12 mouse cellular contexts compared by ENCODE assay signal in genomic region chr13:51886085-51886484, GRCm38 (mm10). TPM values are rescaled to one million over a fixed set of nuclear protein-coding genes. Genes with fewer than 3 reads are reported as not detected.
DNase-seq lines count a peak whose midpoint lies in the region; ATAC-seq and TF ChIP-seq lines count a peak whose summit lies in the region.
"Had no signal": no experiment of that assay in that cellular context is flagged by ENCODE, and none has a peak within 500 bp of the region (broad histone marks: within the 10 kb centered on the region; RNA-seq: fewer than 3 reads in every experiment).

No protein-coding gene starts in this region.

- peaks cover 39% of the 10 kb centered on the region for H3K4me1 ChIP-seq in kidney, embryonic 15.5 days
- peaks cover 17% of the 10 kb centered on the region for H3K4me1 ChIP-seq in embryonic fibroblast, embryonic 13.5 days (ENCODE audit: control insufficient read depth, insufficient read depth, low read length)
- H3K4me1 ChIP-seq in stomach, postnatal 0 days (replicated peaks; ENCODE audit: control insufficient read depth, insufficient read depth), result peaks cover 5% of the 10 kb centered on the region
- H3K4me1 ChIP-seq: hindbrain, embryonic 13.5 days had no signal

- no peak for TF ChIP-seq CTCF in embryonic fibroblast, embryonic 13.5 days (IDR thresholded peaks at IDR 0.05; ENCODE audit: borderline replicate concordance, insufficient read depth, low read length)
- no peak for TF ChIP-seq CTCF in stomach, postnatal 0 days (IDR thresholded peaks at IDR 0.05; ENCODE audit: low read depth)

- H3K9me3 ChIP-seq in kidney, embryonic 15.5 days (replicated peaks), result no peaks in the 10 kb centered on the region
- no peaks in the 10 kb centered on the region for H3K9me3 ChIP-seq in stomach, postnatal 0 days (ENCODE audit: control insufficient read depth, low read length)
- H3K9me3 ChIP-seq: hindbrain, embryonic 13.5 days had no signal

- no peak for DNase-seq in kidney, postnatal 10 days
- DNase-seq in stomach, postnatal 0 days (ENCODE audit: low spot score), result no peak
- no peak for DNase-seq in B cell, adult 2 months
- no peak for DNase-seq in layer of hippocampus, adult 18-20 months (ENCODE audit: low spot score in 2 of 2)
- DNase-seq in layer of hippocampus, adult 11-12 months (ENCODE audit: low spot score), result no peak
- DNase-seq: adrenal gland, postnatal 14 days; cerebellum, adult 2 months; liver had no signal

- H3K9ac ChIP-seq in kidney, embryonic 15.5 days, result no peak overlapping the region
- no peak overlapping the region for H3K9ac ChIP-seq in stomach, postnatal 0 days (ENCODE audit: low read length)
- H3K9ac ChIP-seq: hindbrain, embryonic 13.5 days had no signal

- peak overlapping the region; percentile 57 for H3K27ac ChIP-seq in kidney, embryonic 15.5 days
- H3K27ac ChIP-seq in embryonic fibroblast, embryonic 13.5 days (ENCODE audit: insufficient read depth, low read length), result peak overlapping the region; percentile 99
- peak overlapping the region; percentile 67 for H3K27ac ChIP-seq in stomach, postnatal 0 days (replicated peaks)
- H3K27ac ChIP-seq: hindbrain, embryonic 13.5 days had no signal

- no peaks in the 10 kb centered on the region for H3K36me3 ChIP-seq in kidney, embryonic 15.5 days
- no peaks in the 10 kb centered on the region for H3K36me3 ChIP-seq in stomach, postnatal 0 days (ENCODE audit: control insufficient read depth, insufficient read depth, low read length)
- H3K36me3 ChIP-seq: hindbrain, embryonic 13.5 days had no signal

- TF ChIP-seq EP300 in stomach, postnatal 0 days (optimal IDR thresholded peaks at IDR 0.05), result no peak

- TF ChIP-seq POLR2A in embryonic fibroblast, embryonic 13.5 days (IDR thresholded peaks at IDR 0.05; ENCODE audit: low read depth, low read length), result no peak

- 50% methylated on average over 6 of the region's 6 CpGs for WGBS in kidney, embryonic 15.5 days
- WGBS in stomach, postnatal 0 days, result 39% methylated on average over 6 of the region's 6 CpGs

- ATAC-seq in kidney, embryonic 15.5 days (replicated peaks; ENCODE audit: low FRiP score), result no peak
- ATAC-seq in CD4-positive, CD25-positive, alpha-beta regulatory T cell, adult 4 months, result peak; percentile 86
- no peak for ATAC-seq in stomach, postnatal 0 days (ENCODE audit: low FRiP score, low TSS enrichment)

- no peaks in the 10 kb centered on the region for H3K27me3 ChIP-seq in kidney, embryonic 15.5 days
- H3K27me3 ChIP-seq in stomach, postnatal 0 days (ENCODE audit: control insufficient read depth, insufficient read depth, low read length), result no peaks in the 10 kb centered on the region

- no peak overlapping the region for H3K4me3 ChIP-seq in kidney, embryonic 15.5 days (replicated peaks)
- no peak overlapping the region for H3K4me3 ChIP-seq in embryonic fibroblast, embryonic 13.5 days (ENCODE audit: insufficient read depth, low read length)
- no peak overlapping the region for H3K4me3 ChIP-seq in stomach, postnatal 0 days (ENCODE audit: low read depth, low read length)
- H3K4me3 ChIP-seq: hindbrain, embryonic 13.5 days had no signal

- no peak overlapping the region for H3K4me2 ChIP-seq in kidney, embryonic 15.5 days
- H3K4me2 ChIP-seq in stomach, postnatal 0 days (replicated peaks; ENCODE audit: low read depth), result no peak overlapping the region
- H3K4me2 ChIP-seq: hindbrain, embryonic 13.5 days had no signal

RNA-seq across cellular contexts. Expression of gene Gadd45g, which starts 39.6 kb away (rescaled TPM):
- polyA plus RNA-seq in kidney, embryonic 15.5 days (2015; fragmentation: Nextera tagmentation; extraction: Ambion mirVana), result 40.2 and 42.8 TPM in 2 replicates
- 10 to 100 TPM; 13.0 to 18.1 TPM for polyA plus RNA-seq in CD4-positive, CD25-positive, alpha-beta regulatory T cell, adult 4 months (2017; shearing (Covaris generic))
- polyA plus RNA-seq in embryonic fibroblast, embryonic 13.5 days (2011; ENCODE audit: insufficient read length, low read depth, missing spikeins), result 66.9 and 101 TPM in 2 replicates
- 37.1 and 39.1 TPM in 2 replicates for polyA plus RNA-seq in stomach, postnatal 0 days (2015; fragmentation: Nextera tagmentation; extraction: Ambion mirVana)
- 10 to 100 TPM; 21.9 to 22.9 TPM for total RNA-seq in layer of hippocampus, adult 18-20 months (2021)
